Mouse (Mus musculus) ovary, postnatal 10 days (tissue): Measurements from ENCODE around the gene Dnajb1.
"Not testable (repeated sequence)": the region's sequence is repeated elsewhere in the genome, so short reads cannot be mapped to it uniquely, and the experiment has no call there.

Experiments
- DNase-seq: peaks from one replicate; pipeline ENCODE4 v3.0.0; 2022; ENCODE audit warnings: low spot score

The Dnajb1 gene

DNA sequence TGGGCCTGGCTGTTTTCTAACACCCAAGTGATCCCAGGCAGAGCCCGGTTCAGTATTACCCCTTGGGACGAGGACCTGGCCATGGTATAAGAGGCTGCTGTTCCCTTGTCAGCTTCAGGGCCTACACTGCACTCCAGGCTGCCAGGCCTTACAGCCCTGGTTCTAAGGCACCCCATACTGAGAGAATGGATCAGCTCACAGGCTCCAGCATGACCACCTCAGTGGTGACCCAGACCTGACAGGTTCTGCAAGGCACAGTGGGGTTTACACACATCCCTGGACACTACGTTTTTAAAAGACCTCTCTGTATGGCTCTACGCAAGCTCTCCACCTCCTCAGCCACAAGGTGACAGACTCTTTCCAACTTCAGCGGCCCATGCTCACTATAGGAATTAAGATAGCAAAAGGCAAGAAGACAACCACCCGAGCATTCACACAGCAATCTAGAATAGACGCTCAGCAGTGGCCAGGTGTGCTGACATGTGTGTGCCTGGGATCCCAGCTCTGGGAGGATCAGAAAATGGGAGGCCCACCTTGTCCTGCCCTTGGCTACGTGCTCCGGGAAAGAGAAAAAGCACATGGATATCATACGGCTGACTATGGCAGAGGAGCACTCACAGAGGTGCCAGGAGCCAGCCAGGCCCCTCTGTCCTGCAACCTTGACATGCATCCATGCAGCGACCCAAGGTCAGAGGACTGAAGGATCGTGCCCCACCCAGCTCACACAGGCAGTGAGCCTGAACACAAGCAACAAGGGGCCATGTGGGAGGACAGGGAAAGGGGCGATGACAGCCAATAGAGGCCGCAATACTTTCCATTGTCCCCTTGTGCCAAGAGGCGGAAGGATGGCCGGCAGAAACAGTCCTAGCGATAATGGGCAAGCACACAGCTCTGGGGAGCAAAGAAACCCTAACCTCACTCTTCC, 29.6 kb upstream of the Dnajb1 start:
- DNase-seq: no peak

DNA sequence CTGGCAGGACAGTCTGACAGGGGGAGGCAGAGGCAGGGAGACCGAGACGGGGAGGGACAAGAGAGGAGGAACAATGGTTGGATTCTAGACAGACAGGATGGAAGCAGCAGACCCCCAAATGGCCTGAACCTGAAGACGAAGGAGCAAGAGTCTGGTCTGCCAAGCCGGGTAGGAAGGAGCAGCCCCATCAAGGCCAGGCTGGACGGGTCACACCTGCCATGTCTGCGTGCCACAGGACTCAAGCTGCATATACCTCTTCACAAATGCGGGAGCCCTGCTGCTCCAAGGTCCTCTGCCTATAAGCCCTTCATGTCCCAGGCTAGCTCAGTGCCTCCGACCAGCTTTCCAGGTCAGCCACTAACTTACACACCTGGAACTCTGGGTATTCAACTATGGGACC, 28.3 kb upstream of the Dnajb1 start:
- no peak for DNase-seq

DNA sequence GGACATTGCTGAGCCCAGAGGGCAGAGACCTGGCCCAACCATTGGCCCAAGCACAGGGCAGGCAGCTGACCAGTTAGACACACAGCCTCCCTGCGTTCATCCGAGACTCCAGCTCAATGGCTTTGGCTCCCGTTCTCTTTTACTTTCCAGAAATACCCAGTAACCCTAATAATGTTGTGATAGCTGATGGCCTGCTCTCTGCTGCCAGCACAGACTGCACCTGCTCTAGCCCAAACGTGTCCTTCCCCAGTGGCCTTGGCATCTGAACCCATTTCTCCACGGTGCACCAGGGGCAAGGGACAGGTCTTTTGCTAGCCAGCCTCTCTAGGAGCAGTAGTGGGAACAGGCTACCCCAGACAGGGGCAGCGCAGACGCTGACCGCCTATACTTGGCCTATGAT, 27.2 kb upstream of the Dnajb1 start:
- no peak for DNase-seq

DNA sequence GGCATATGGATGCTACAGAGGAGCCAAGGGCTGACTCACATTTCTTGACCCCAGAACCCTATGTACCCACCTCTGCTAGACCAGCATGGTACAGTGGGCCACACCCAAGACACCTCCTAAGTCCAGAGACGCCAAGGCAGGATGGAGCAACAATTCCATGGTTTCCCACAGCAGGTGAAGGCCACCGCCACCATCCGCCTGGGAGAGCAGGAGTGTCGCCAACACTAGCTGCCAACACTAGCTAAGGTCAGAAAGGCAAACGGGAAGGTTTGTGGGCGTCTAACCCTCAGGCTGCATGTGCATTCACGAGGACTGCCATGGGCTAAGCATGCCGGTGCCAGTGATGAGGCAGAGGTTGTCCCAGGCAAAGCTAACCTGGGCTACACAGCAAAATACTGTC, 25.8 kb upstream of the Dnajb1 start:
- no peak for DNase-seq

DNA sequence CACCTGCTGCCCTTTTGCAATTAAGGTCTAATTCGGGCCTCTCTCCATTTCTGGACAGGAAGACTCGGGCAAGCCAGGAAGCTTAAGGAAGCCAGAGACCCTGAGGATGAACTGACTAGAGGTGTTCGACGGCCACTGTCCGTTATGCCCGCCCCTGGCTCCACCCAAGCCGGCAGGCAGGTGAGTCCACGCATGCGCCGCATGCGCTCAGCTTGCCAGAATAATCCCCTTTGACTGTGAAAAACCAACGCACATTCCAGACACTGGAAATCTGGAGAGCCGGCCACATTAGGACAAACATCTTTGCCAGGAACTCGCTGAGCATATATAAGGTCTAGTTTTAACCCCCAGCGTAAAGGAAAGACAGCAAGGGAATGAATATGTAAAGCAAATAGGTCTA, 24.8 kb upstream of the Dnajb1 start:
- no peak for DNase-seq

DNA sequence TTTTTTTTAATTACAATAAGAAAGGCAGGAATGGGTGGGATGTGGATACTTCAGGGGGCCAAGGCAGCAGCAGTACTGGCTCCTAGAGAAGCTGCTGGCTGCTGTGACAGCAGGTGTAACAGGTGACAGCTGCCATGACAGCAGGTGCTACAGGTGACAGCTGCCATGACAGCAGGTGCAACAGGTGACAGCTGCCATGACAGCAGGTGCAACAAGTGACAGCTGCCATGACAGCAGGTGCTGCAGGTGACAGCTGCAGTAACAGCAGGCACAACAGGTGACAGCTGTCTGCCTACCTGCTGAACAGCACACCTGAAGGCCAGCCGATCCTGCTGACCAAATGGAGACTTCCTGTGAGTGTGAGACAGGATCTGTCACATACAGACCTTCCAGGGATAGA, 23.2 kb upstream of the Dnajb1 start:
- no peak for DNase-seq

DNA sequence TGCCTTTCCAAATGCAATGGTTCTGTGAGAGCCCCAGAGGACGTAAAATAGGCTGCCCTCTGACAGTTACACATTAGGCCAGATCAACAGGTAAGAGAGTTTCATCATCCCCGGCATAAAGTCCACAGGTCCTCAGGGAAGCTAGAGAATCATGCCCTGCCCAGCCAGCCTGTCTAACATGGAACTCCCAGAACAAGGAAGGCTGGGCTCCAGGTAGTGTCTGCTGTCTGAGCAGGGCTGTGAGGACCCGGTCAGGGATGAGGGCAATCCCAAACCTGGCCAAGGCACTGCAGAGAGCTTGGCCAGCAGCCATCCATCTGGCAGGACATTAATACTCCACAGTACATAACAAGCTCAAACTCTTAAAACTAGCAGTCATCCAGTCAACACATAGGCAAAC, 22.7 kb upstream of the Dnajb1 start:
- no peak for DNase-seq

DNA sequence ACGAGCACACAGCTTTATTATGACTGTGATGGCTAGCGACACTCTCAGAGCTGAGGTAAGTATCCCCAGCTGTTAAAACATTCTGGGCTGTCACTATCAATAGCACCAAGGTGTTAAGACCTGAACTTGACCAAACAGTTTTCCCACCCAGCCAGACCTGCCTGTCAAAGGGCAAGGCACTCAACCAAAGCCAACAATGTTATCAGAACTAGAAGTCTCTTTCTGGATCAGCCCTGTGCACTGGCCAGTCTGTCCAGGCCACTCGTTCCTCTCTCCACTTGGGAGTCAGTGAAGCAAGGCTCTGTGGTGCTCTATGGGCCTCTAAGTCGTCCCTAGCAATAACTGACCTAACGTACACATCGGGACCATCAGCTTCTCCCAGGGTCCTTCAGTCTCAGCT, 20.3 kb upstream of the Dnajb1 start:
- DNase-seq: no peak

DNA sequence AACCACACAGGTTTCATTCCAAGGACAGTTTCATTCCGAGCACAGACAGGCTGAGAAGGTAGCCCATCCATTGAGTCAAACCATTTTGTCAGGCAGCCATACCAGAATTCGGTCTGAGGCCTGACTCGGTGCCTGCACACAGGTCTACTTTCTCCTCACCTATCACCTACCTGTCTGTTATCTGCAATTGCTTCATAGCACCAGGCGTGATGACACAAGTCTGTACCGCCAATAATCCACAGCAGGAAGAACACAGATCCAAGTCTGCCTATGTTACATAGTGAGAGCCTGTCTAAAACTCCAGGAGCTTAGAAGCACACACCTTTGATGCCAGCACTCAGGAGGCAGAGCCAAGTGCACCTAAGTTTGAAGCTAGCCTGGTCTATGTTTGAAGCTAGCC, 19.1 kb upstream of the Dnajb1 start:
- no peak for DNase-seq

DNA sequence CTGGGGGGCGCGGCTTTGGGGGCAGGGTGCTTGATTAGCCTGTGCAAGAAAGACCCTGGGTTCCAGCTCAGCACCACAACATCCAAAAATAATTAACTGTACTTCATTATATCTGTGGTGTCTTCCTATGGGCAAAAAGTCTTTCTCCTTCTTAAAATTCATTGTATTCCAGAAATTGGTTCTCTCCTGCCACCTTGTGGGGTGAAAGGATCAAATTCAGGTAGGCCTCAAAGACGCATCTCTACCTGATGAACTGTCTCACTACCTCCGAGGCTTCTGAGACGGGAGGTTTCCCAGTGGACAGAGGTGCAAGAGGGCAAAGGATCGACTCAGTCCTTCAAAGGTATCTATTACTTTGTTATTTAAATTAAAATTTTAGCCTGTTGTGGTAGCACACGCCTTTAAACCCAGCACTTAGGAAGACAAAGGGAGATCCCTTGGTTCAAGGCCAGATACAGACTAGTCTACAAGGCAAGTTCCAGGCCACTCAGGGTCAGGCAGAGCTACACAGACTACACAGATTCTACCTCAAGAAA, 17.4 kb upstream of the Dnajb1 start:
- DNase-seq: no peak

DNA sequence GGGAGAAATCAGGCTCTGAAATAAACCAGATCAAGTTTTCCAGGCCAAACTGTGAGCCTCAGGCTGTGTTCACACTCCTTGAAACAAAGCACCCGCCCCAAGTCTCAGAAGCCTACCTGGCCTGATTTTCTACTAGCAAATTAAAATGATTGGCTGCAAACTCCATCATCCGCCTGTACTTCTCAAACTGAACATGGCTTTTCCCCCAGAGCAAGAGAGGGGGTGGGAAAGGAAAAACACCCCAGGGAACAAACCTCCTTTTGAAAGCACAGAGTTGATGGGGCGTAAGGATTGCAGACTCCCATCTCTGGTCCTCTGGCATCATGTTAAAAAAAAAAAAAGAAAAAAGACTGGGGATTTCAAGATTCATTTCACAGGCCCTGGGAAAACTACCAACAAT, 15.3 kb upstream of the Dnajb1 start:
- DNase-seq: no peak

DNA sequence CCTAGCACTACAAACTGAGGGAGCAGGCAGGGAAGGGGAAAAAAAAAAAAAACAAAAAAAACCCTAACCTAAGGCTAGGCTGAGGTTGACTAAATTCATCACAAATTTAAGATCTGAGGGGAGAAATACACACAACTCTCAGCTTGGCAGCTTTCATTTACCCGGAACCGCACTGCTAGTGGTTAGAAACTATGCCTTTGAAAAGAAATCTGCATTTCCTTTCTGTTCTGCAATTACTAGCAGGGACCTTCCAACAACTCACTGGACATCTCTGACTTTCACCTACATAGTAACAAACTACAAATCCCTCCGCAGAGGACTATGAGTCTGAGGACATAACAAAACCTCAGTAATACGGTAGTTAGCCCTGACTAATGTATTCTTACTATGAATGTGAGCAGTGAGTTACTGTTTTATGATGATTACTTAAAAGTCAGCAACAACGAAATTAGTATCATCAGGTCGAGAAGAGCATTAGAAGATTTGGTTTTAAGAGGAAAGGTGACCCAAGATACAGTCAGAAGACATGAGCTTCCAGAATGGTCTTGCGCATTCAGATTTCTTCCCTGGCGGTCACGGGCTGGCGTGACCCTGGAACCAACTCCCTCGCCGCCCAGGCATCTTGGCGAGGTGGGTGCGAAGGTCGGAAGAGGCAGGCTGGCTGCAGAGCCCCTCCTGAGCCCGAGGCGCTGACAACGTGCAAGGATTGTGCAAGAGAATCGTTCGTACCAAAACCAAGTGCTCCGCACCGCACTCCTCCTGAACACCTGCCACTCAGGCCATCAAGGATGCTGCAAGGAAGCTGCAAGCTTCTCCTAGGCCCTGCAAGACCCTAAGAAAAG, 14.4 kb upstream of the Dnajb1 start:
- DNase-seq: no peak

DNA sequence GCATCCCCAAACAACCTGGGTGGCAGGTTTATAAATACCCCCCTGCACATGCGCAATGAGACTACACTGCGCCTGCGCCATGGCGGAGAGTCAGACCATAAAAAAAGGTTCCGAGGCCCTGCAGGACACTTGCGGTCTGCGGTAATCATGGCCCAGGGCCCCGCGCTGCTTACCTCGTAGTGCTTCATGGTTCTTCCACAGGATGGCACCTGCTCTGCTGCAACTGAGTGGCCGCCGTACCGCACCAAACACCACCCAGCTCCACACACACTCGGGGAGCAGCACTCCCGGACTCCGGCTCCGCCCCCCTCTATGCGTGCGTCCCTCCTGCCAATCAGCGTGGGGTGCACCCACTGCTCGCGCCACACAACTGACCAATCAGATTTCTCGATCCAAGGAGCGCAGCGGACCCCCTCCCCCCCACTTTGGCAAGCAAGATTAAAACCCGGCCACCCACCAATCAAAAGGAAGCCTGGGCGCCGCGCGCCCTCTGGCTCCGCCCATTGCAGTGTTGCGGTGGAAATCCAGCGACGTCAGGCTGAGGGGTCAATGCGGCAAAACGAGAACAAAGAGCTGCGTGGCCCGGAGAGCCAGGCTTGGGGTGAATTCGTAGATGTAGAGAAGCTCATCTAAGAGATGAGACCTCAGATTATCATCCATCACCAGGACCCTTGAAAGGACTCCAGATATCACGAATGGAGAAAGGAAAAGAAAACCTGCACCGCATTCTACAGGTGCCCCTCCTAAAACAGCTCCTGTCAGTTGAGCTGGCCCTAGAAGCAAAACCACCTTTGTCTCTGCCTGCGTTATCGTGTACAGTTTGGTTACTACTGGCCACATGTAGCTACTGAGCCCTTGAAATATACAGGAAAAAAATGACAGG, 13.6 kb upstream of the Dnajb1 start:
- DNase-seq: peak; percentile 88

DNA sequence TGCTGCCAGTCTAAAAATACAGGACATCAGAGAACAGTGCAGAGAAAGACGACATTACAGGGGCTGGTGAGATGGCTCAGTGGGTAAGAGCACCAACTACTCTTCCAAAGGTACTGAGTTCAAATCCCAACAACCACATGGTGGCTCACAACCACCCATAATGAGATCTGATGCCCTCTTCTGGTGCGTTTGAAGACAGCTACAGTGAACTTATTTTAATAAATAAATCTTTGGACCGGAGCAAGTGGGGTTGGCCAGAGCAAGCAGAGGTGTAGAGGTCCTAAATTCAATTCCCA, 13.0 kb upstream of the Dnajb1 start:
- DNase-seq: not testable (repeated sequence)

DNA sequence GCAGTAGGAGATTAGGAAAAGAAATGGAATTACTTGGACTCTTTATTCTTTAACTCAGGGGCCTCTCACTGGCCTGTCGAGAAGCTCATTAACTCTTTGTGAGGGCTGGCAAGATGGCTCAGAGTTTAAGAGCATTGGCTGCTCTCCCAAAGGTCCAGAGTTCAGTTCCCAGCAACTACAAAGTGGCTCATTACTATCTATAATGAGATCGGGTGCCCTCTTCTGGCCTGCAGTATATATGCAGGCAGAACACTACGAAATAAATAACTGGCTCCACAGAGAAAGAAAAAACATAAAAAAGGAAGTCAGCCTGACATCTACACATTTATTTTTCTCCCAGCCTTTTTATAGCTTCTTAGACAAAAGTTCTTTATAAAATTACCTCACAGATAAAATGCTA, 11.6 kb upstream of the Dnajb1 start:
- no peak for DNase-seq

DNA sequence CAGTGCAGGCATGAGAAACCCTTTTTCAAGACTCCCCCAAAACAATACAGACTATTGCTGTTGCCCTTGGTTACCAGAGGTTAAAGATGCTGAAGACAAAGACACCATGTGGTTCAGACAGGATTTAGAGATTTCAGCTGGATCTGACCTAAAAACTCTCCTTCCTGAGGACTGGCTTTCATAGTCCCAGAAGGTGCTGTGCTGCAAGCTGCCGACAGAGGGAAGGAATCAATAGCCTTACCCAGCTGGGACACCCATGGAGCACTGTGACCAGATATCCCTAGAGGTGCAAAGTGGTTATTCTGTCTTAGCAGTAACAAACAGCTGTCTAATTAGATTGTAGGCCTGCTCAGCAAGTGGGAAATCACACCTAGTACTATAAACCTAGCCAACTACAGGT, 9.8 kb upstream of the Dnajb1 start:
- no peak for DNase-seq

DNA sequence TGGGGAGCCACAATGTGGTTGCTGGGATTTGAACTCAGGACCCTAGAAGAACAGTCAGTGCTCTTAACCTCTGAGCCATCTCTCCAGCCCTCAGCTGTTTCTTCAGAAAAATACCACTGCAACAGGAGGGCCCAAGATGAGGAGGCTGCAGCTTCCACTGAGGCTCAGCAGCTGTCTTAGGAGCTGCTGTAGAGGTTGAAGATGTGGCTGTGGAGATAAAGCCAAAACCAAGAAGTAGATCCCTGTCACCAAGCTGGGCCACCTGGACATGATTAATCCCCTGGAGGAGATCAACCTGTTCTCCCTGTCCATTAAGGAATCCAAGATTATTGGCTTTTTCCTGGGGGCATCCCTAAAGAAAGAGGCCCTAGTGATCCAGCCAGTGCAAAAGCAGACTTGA, 8.2 kb upstream of the Dnajb1 start:
- no peak for DNase-seq

DNA sequence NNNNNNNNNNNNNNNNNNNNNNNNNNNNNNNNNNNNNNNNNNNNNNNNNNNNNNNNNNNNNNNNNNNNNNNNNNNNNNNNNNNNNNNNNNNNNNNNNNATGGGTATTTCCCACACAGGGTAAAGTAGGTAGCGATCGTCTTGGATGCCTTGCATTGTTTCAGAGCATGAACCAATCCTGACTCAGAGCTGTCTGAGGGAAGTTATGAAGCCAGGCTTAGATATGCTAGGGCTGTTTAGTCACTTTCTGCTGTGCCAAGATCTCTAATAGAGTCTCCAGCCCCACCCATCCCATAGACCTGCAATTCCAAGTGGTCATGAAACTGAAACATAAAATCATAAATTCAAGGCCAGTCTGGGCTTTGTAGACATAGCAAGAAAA, 5.4 kb upstream of the Dnajb1 start:
- DNase-seq: no peak

DNA sequence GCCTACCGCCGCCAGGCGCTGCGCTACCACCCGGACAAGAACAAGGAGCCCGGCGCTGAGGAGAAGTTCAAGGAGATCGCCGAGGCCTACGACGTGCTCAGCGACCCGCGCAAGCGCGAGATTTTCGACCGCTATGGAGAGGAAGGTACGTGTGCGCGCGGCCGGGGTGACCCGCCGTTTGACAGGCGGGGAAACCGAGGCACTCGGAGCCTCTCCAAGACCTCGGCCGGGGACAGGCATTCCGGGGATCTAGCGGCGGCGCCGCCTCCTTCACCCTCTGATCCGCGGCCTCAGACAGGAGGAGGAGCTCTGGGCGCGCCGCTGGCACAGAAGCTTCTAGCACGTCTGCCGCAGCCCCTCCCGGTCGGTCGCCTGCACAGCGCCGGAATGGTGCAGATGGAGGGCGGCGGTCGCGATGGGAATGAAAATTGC, 421 bp downstream of the Dnajb1 start:
- no peak for DNase-seq

DNA sequence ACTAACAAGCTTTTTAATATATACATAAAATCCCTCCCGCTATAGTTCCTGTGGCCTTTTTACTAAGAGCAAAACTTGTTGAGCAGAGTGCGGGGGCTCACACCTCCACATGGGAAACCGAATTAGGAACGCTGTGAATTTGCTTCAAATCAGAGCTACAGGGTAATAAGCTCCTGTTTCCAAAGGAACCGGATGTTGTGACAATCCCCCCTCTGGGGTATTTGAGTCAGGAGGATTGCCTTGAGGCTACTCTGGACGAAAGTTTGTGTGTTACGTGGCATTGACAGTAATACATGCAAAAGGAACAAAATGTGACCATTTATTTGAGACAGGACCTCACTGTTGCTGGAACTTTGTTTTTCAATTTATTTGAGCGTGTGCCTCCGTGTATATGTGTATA, 1.1 kb downstream of the Dnajb1 start:
- DNase-seq: no peak

DNA sequence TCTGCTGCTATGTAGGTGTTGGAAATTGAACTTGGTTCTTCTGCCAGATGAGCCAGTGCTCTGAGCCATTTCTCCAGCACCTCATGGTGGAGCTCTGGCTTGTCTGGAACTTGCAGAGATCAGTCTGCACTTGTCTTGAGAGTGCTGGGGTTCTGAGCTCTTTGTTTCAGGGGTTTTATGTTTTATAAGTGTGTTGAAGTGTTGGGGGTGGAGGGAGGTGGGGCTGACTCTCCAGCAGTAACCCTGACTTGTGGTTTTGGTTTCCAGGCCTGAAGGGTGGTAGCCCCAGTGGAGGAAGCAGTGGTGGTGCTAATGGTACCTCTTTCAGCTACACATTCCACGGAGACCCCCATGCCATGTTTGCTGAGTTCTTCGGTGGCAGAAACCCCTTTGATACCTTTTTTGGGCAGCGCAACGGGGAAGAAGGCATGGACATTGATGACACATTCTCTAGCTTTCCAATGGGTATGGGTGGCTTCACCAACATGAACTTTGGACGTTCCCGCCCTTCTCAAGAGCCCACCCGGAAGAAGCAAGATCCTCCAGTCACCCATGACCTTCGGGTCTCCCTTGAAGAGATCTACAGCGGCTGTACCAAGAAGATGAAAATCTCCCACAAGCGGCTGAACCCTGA, 1.7 kb downstream of the Dnajb1 start:
- no peak for DNase-seq

DNA sequence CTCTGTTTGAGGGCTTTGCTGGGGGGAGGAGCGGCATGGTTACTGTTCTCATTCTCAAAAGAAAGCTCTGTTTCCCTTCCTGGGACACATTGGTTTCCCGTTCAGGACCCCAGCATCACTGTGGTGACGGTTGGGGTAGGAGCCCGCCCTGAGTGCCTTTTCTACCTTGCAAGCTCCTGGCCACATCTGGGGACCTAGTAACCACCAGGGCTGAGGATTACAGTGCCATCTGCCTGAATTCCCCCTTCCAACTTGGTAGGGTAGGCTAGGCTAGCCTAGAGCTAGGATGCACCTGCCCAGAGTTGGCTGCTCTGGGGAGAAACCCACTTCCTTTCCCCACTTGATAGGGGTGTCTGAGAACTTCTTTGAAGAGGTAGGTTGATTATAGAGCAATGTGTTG, 3.9 kb downstream of the Dnajb1 start:
- DNase-seq: no peak
